Mouse (Mus musculus): ENCODE data around the gene Esrrg. TPM values are rescaled to one million over a fixed set of nuclear protein-coding genes. Genes with fewer than 3 reads are reported as not detected.

The Esrrg gene
- polyA plus RNA-seq, 1 experiment from 2014 or later: 1.0 TPM

DNA sequence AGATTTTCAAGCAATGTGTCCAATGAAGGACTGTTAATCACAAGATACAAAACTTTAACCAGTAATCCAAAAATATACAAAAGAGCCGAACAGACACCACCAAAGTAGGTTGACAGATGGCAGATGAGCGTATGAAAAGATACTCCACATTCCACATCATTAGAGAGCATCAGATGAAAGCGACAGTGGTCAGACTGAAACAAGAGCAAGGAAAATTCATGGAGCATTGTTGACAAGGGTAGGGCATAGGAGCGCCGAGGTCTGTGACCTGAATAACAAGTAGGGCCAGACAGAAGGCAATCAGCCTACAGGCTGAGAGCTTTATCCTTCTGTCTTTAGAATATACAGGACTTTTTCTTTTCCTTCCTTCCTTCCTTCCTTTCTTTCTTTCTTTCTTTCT, 157.0 kb downstream of the Esrrg start:
- H3K36me3 ChIP-seq (ENCODE audit: control insufficient read depth, insufficient read depth, low read length): no peaks in the 10 kb centered on the region
- H3K4me1 ChIP-seq (replicated peaks; ENCODE audit: control insufficient read depth, insufficient read depth, low read length): no peaks in the 10 kb centered on the region
- 74% methylated on average over 5 of the region's 5 CpGs for WGBS
- H3K27me3 ChIP-seq (ENCODE audit: control insufficient read depth, insufficient read depth, low read depth, low read length): no peaks in the 10 kb centered on the region
- H3K4me2 ChIP-seq (ENCODE audit: low read depth, low read length): no peak overlapping the region
- H3K4me3 ChIP-seq (ENCODE audit: low read length): no peak overlapping the region
- ATAC-seq (ENCODE audit: low read depth): no peak
- H3K27ac ChIP-seq (ENCODE audit: low read length): no peak overlapping the region
- no peak overlapping the region for H3K9ac ChIP-seq (ENCODE audit: low read length)
- H3K9me3 ChIP-seq (ENCODE audit: control insufficient read depth, low read length): no peaks in the 10 kb centered on the region

DNA sequence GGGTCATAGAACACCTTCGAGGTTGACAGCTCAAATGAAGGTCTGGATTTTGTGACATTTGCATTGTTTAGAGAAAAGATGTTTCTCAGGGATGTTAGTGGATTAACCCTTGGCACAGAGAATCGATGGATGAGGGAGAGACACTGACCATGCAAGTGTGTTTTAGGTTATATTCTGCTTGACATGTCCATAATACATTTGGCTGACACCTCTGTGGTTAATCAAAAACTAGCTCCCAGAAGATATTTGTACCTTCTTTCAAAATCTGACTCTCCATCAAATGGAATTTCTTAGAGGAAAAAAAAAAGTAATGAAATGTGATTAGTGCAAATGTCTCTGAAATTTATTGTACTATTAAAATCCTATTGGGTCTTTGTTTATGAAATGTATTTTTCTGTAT, 158.8 kb downstream of the Esrrg start:
- ATAC-seq (ENCODE audit: low read depth): no peak
- Histone ChIP-seq H3K4me3 (ENCODE audit: low read length) (no peak overlapping the region), H3K27me3 (ENCODE audit: control insufficient read depth, insufficient read depth, low read depth, low read length) (no peaks in the 10 kb centered on the region), H3K9me3 (ENCODE audit: control insufficient read depth, low read length) (no peaks in the 10 kb centered on the region), H3K36me3 (ENCODE audit: control insufficient read depth, insufficient read depth, low read length) (no peaks in the 10 kb centered on the region), H3K27ac (ENCODE audit: low read length) (no peak overlapping the region), H3K9ac (ENCODE audit: low read length) (no peak overlapping the region), H3K4me1 (replicated peaks; ENCODE audit: control insufficient read depth, insufficient read depth, low read length) (no peaks in the 10 kb centered on the region), H3K4me2 (ENCODE audit: low read depth, low read length) (no peak overlapping the region)
- 40% methylated on average over 2 of the region's 2 CpGs for WGBS

- Histone ChIP-seq H3K4me2 (ENCODE audit: low read depth, low read length) (no peak overlapping the region), H3K4me1 (replicated peaks; ENCODE audit: control insufficient read depth, insufficient read depth, low read length) (no peaks in the 10 kb centered on the region), H3K9me3 (ENCODE audit: control insufficient read depth, low read length) (no peaks in the 10 kb centered on the region), H3K27ac (ENCODE audit: low read length) (no peak overlapping the region), H3K9ac (ENCODE audit: low read length) (no peak overlapping the region), H3K27me3 (ENCODE audit: control insufficient read depth, insufficient read depth, low read depth, low read length) (no peaks in the 10 kb centered on the region), H3K36me3 (ENCODE audit: control insufficient read depth, insufficient read depth, low read length) (no peaks in the 10 kb centered on the region), H3K4me3 (ENCODE audit: low read length) (no peak overlapping the region)
- WGBS: 80% methylated on average over 3 of the region's 3 CpGs
- no peak for ATAC-seq (ENCODE audit: low read depth)
Measured at GRCm38 (mm10) chr1:187770234-187770633, 161.6 kb downstream of the Esrrg start.

GRCm38 (mm10) chr1:187771067-187771466, 162.5 kb downstream of the Esrrg start:
- Histone ChIP-seq H3K27ac (ENCODE audit: low read length) (no peak overlapping the region), H3K9me3 (ENCODE audit: control insufficient read depth, low read length) (no peaks in the 10 kb centered on the region), H3K4me3 (ENCODE audit: low read length) (no peak overlapping the region), H3K9ac (ENCODE audit: low read length) (no peak overlapping the region), H3K4me2 (ENCODE audit: low read depth, low read length) (no peak overlapping the region), H3K4me1 (replicated peaks; ENCODE audit: control insufficient read depth, insufficient read depth, low read length) (no peaks in the 10 kb centered on the region), H3K27me3 (ENCODE audit: control insufficient read depth, insufficient read depth, low read depth, low read length) (no peaks in the 10 kb centered on the region), H3K36me3 (ENCODE audit: control insufficient read depth, insufficient read depth, low read length) (no peaks in the 10 kb centered on the region)
- ATAC-seq (ENCODE audit: low read depth): no peak
- WGBS: 72% methylated on average over 4 of the region's 4 CpGs

DNA sequence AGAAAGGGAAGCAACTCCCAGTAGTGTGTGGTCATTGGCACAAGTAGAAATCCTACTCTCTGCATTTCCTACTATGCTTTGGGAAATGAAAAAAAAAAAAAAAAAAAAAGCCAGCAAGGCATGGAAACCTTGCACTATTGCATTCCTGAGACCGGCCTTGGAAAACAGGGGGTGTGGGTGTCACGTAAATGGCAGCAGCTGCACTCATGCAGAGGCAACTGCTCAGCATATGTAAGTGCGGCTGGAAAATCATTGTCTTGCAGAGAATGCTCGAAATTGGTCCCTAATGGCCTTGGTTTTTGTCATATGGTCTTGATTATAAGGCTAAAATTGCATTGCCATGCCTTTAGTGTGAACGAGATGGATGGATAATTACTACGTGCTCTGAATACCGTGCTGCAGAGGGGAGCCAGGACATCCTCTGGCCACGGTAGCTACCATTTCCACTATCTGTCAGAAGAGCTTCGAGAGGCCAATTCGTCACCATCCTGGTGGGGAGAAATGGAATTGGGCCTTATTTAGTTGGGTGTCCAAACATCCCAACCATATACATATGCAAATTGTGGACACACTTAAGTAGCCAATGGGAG, 171.1 kb downstream of the Esrrg start:
- no peak overlapping the region for H3K9ac ChIP-seq (ENCODE audit: low read length)
- H3K27me3 ChIP-seq (ENCODE audit: control insufficient read depth, insufficient read depth, low read depth, low read length): no peaks in the 10 kb centered on the region
- no peak overlapping the region for H3K4me2 ChIP-seq (ENCODE audit: low read depth, low read length)
- no peak overlapping the region for H3K4me3 ChIP-seq (ENCODE audit: low read length)
- no peaks in the 10 kb centered on the region for H3K36me3 ChIP-seq (ENCODE audit: control insufficient read depth, insufficient read depth, low read length)
- H3K9me3 ChIP-seq (ENCODE audit: control insufficient read depth, low read length): no peaks in the 10 kb centered on the region; the same call in 1 of the 2 replicates
- no peak for ATAC-seq (ENCODE audit: low read depth)
- no peak overlapping the region for H3K27ac ChIP-seq (ENCODE audit: low read length)
- 66% methylated on average over 10 of the region's 10 CpGs for WGBS
- no peaks in the 10 kb centered on the region for H3K4me1 ChIP-seq (replicated peaks; ENCODE audit: control insufficient read depth, insufficient read depth, low read length)

- Histone ChIP-seq H3K27ac (ENCODE audit: low read length) (no peak overlapping the region), H3K9ac (ENCODE audit: low read length) (no peak overlapping the region), H3K36me3 (ENCODE audit: control insufficient read depth, insufficient read depth, low read length) (no peaks in the 10 kb centered on the region), H3K27me3 (ENCODE audit: control insufficient read depth, insufficient read depth, low read depth, low read length) (no peaks in the 10 kb centered on the region), H3K4me2 (ENCODE audit: low read depth, low read length) (no peak overlapping the region), H3K4me1 (replicated peaks; ENCODE audit: control insufficient read depth, insufficient read depth, low read length) (no peaks in the 10 kb centered on the region), H3K9me3 (ENCODE audit: control insufficient read depth, low read length) (no peaks in the 10 kb centered on the region), H3K4me3 (ENCODE audit: low read length) (no peak overlapping the region)
- no peak for ATAC-seq (ENCODE audit: low read depth)
- WGBS: 62% methylated on average over 4 of the region's 4 CpGs
Measured at GRCm38 (mm10) chr1:187785226-187785625, 176.6 kb downstream of the Esrrg start.

DNA sequence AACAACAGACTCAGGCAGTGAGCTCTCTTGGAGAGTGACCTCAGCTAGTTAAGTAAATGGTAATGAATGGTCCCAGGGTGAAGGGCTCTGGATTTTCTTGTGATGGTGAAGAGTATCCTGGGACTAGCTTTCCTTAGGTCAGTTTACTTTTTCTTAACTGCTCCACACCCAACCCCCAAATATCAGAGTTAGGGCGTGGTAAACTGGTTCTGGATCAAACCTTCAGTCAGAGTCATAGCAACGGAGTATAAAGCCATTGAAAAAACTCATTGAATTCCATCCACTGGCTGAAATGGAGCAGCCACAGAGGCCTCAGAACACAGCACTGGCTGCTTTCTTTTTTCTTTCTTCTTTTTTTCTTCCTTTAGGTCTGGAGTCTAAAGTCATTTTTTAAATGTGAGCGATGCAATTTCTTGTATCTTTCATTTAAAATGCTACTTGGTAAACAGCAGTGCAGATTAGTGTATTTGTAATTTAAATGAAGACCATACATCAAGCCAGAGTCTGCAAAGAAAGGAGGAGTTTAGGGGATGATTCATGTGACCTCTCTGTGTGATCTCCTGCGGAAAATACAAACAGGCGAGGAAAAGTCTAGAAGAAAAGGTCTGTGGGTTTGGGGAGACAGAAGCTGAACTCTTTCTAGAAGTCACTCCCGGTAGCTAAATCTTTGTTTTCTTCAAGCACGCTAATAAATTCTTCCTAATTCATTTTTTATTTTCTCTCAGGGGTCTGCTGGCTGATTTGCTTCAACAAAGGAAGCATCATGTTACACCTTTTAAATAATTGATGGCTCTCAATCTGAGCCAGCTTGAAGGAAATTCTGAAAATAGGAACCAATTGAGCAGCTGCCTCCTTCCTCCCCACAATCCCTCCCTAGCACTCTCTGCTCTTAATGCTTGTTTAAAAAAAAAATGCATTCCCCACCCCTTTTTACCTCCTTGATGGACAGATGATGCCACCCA, 178.7 kb downstream of the Esrrg start:
- H3K27me3 ChIP-seq (ENCODE audit: control insufficient read depth, insufficient read depth, low read depth, low read length): no peaks in the 10 kb centered on the region
- H3K27ac ChIP-seq (ENCODE audit: low read length): no peak overlapping the region
- no peak overlapping the region for H3K4me3 ChIP-seq (ENCODE audit: low read length)
- H3K9me3 ChIP-seq (ENCODE audit: control insufficient read depth, low read length): no peaks in the 10 kb centered on the region
- no peak for ATAC-seq (ENCODE audit: low read depth)
- H3K4me1 ChIP-seq (replicated peaks; ENCODE audit: control insufficient read depth, insufficient read depth, low read length): no peaks in the 10 kb centered on the region
- no peak overlapping the region for H3K4me2 ChIP-seq (ENCODE audit: low read depth, low read length)
- 52% methylated on average over 7 of the region's 7 CpGs for WGBS
- H3K9ac ChIP-seq (ENCODE audit: low read length): no peak overlapping the region
- no peaks in the 10 kb centered on the region for H3K36me3 ChIP-seq (ENCODE audit: control insufficient read depth, insufficient read depth, low read length)

DNA sequence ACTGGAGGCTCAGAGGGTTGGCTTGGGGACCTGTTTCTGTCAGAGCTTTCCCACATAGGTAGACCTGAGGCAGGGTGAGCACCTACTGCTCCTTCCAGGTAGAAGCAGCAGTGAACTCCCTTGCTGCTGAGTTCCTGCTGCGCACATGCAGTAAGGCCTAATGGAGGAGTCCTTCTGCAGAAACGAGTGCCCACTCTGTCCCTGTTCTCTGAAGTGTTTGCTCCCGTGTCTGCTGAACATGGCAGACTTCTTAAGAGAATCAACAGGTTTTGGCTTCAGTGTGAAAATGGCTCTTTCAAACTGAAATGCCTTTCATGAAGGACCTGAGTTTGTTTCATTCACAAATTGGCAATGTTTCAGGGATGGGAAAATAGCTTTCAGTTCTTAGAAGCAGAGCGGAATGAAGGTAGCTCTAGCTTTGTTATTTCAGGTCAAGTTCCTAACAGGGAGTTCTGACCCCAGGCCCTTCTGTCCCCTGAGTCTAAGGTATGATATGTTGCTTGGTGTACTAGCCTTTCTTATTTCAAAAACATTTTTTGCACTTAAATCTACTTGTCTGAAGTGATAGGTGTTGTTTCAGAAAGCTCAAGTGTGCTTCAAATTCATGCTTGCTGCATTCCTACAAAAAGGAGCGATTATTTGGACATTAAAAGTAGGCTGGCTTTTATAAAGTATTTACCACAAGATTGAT, 185.8 kb downstream of the Esrrg start:
- no peak overlapping the region for H3K4me3 ChIP-seq (ENCODE audit: low read length)
- no peaks in the 10 kb centered on the region for H3K36me3 ChIP-seq (ENCODE audit: control insufficient read depth, insufficient read depth, low read length)
- no peaks in the 10 kb centered on the region for H3K9me3 ChIP-seq (ENCODE audit: control insufficient read depth, low read length)
- no peak overlapping the region for H3K4me2 ChIP-seq (ENCODE audit: low read depth, low read length)
- H3K27me3 ChIP-seq (ENCODE audit: control insufficient read depth, insufficient read depth, low read depth, low read length): no peaks in the 10 kb centered on the region
- 64% methylated on average over 5 of the region's 5 CpGs for WGBS
- H3K9ac ChIP-seq (ENCODE audit: low read length): no peak overlapping the region
- peak; percentile 81 for ATAC-seq (ENCODE audit: low read depth)
- peaks cover 16% of the 10 kb centered on the region for H3K4me1 ChIP-seq (replicated peaks; ENCODE audit: control insufficient read depth, insufficient read depth, low read length)
- H3K27ac ChIP-seq (ENCODE audit: low read length): 0 out of 2 replicates have a peak overlapping the region, but pooled peaks have one; percentile 25

- Histone ChIP-seq H3K27ac (ENCODE audit: low read length) (no peak overlapping the region), H3K9me3 (ENCODE audit: control insufficient read depth, low read length) (no peaks in the 10 kb centered on the region), H3K4me1 (replicated peaks; ENCODE audit: control insufficient read depth, insufficient read depth, low read length) (peaks cover 18% of the 10 kb centered on the region), H3K27me3 (ENCODE audit: control insufficient read depth, insufficient read depth, low read depth, low read length) (no peaks in the 10 kb centered on the region), H3K9ac (ENCODE audit: low read length) (no peak overlapping the region), H3K36me3 (ENCODE audit: control insufficient read depth, insufficient read depth, low read length) (no peaks in the 10 kb centered on the region), H3K4me2 (ENCODE audit: low read depth, low read length) (no peak overlapping the region), H3K4me3 (ENCODE audit: low read length) (no peak overlapping the region)
- WGBS: 27% methylated on average over 3 of the region's 3 CpGs
- no peak for ATAC-seq (ENCODE audit: low read depth)
Measured at GRCm38 (mm10) chr1:187795551-187795950, 187.0 kb downstream of the Esrrg start.
